Mouse (Mus musculus) gastrocnemius, postnatal 14 days (tissue): Measurements from ENCODE around the gene Osbp. TPM values are rescaled to one million over a fixed set of nuclear protein-coding genes. Genes with fewer than 3 reads are reported as not detected.
"Not testable (repeated sequence)": the region's sequence is repeated elsewhere in the genome, so short reads cannot be mapped to it uniquely, and the experiment has no call there.

Source experiments
- DNase-seq: peaks from one replicate; pipeline ENCODE4 v3.0.0; 2021; ENCODE audit warnings: mixed read lengths
- intact Hi-C: fragments of 180-260 bp; cut with DNase I; formaldehyde crosslinking; loops from one replicate; pipeline ENCODE4 v1.15.1; 2025; ENCODE audit warnings: low total_unique reads
- long read RNA-seq, 2 experiments: library from polyadenylated mRNA; stranded (forward); transcript quantifications; one replicate each; pipeline ENCODE4 v2.0.0; 2021
- total RNA-seq, 2 experiments: library from RNA; stranded (reverse); gene quantifications; 2 replicates each; pipeline ENCODE4 v1.2.3; 2021

Osbp gene
- total RNA-seq: 10 to 100 TPM; 70.8 to 71.5 TPM
- long read RNA-seq, experiment 1, full-length matches to known transcripts: 27 of 37 reads
- long read RNA-seq, experiment 1, partial matches to known transcripts: 3 of 37 reads
- long read RNA-seq, experiment 1, other reads (novel, unspliced or antisense): 7 of 37 reads
- long read RNA-seq, experiment 2, full-length matches to known transcripts: 39 of 56 reads
- long read RNA-seq, experiment 2, partial matches to known transcripts: 14 of 56 reads
- long read RNA-seq, experiment 2, other reads (novel, unspliced or antisense): 3 of 56 reads

DNA sequence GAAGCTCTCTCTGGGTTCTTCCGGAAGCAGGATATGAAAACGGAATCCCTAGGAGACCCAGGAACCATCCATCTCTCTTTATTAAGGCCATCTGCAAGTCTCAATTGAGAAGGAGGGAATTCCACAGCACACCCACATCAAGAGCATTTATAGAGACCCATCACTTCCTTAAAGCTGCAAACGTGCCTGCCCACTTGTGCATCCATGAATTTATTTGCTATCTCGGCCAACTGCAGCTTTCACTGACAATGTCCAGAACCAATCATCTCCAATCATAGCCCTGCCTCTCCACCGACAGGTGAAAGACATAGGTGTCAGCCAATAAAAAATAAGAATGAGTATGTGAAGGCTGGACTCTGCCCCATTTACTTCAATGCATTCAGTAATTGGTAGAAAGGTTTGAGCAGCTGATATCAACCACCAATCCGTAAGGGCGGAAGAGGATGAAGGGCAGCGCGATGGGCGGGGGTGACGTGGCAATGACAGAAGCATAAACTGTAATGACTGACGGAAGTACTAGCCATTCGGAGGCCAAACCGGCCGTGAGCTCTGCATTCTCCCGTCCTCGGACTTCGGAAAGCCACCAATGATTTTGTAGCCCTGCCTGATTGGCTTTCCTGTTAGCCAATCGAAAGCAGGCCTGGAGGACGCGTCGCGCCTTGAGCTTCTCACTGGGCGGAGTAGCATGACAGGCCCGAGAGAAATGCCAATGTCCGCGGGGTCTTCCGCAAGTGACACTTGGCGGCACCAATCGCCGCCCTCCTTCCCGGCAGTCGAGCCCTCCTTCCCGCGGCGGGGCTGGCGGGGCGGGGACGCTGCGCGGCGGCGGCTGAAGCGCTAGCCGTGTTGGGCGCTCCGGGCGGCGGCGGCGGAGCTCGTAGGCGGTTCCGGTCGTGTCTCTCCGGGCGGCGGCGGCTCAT lies at the start of gene Osbp:
Osbp (plus strand) TSS at position 919 of the 920 bp plus-strand sequence.
- intact Hi-C loops: no loop called here
- peak; percentile 98 for DNase-seq

DNA sequence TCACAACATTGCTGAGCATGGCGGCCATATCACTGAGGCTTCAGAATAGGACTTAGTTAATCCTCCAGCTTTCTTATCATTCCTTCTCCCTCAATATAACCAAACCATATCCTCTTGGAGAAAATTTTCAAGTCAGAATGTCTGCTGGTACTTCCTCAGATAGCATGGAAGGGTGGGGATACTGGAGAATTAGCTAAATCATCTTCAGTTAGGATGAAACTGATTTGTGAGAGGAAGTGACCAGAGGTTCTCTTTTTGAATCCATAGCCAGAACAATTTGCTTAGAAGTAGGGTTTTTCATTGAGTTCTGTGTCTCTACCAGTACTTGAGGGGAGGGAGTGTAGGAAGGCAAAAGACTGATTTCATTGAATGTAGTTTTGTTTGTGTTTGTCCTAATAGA lies 43.7 kb upstream of the Osbp start:
- intact Hi-C loops: no loop called here
- no peak for DNase-seq

DNA sequence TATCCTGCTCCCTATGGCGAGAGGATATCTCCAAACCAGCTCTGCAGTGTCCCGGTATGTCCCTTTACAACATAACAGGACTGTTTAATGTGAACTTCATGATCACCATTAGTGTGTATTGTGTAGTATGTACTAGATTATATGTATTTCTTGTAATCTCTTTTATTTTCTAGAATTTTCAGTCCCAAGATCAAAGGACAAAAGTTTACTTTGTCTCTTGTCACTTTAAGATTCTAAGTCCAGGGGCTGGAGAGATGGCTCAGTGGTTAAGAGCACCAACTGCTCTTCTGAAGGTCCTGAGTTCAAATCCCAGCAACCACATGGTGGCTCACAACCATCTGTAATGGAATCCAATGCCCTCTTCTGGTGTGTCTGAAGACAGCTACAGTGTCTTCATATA lies 43.2 kb upstream of the Osbp start:
- intact Hi-C loops, DNase-seq: not testable (repeated sequence)

DNA sequence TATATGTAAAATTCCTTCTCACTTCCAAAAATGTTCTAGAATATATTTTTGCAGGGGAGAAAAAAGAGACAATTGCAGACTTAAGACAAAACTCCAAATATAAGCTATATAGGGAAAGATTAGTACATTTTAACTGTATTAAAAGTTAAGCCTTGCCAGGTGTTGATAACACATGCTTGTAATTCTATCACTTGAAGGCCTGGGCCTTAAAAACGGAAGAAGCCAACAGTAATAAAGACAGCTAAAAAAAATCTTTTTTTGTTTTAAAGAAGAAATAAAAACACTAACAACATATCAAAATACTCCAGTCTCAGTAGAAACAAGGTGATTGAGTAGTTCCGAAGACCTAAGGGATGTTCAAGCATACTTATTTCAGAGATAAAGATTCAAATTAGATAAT lies 39.4 kb upstream of the Osbp start:
- intact Hi-C loops: no loop called here
- DNase-seq: no peak

DNA sequence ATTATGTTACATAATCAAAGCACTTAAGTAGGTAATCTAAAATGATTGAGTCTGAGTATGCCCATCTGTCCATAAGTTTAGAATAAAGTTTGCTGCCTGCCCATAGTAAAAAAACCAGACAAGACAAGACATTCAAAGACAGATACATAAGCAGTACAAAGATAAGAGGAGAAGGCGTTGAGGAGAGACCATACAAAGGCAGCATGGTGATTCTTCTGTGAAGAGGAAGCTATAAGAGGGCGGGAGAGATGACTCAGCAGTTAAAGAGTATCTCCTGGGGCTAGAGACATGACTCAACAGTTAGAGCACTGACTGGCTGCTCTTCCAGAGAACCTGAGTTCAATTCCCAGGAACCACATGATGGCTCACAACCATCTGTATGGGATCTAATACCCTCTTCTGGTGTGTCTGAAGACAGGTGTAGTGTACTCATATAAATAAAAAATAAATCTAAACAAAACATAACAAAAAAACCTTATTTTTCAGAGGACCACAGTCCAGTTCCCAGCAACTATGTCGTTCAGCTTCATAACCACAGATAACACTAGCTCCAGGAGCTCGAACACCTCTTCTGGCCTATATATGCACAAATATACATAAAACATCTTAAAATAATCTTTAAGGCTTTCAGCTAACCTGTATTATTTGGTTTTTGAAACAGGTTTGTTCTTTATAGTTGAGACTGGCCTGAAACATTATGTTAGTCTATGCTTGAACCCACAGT lies 37.6 kb upstream of the Osbp start:
- intact Hi-C loops: no loop called here
- DNase-seq: no peak

DNA sequence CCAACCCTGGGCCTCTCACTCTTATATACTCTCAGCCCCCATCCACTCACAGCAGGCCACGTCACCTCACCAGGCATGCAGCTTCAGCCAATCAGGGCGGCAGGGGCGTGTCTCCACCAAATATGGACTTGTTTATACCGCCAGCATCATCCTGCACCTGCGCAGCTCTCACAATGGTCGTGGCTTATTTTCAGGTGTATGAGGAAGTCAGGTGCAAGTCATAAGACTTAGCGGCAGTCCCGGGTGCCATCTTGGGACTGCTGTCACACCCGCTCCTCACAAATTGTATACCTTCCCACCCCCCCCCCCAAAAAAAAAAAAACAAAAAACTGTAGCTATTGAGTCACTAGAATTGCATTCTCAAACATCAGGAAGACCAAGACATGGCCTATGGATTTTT lies 19.3 kb upstream of the Osbp start:
- intact Hi-C loops, DNase-seq: not testable (repeated sequence)

DNA sequence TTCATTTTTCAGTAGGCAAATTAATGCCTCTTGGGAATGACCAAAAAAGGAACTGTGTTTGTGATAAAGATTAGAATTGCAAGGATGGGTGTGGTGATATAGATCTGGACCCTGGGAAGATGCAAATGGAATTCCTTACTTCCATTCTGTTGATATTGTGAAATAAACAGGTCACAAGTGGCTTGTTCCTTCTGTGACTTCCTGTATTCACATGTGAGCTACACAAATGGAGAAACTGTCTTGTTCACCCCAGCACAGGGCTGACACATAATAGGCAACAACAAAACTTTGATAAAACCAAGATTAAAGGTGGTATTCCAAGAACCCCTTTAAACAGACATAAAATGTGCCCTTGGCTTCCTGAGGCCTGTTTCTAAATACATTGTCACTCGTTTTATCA lies 15.9 kb upstream of the Osbp start:
- DNase-seq: no peak
- intact Hi-C loops: no loop called here

DNA sequence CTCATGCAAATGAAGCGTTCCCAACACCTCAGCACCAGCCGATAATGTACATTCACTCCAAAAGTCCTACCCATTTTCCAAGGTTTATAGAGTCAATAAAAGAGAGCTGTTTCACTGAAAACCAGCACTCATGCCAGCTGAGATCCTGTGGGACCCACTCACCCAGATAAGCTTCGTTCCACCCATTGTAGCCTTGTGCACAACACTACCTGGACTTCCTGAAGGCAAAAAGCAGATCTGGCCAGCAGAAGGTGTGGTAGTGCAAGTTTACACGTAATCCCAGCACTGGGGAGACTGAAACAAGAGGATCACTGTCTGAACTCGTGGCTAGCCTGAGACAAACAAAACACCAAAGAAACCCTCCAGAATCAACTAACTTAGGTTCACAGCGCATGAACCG lies 15.0 kb upstream of the Osbp start:
- intact Hi-C loops: no loop called here
- no peak for DNase-seq

DNA sequence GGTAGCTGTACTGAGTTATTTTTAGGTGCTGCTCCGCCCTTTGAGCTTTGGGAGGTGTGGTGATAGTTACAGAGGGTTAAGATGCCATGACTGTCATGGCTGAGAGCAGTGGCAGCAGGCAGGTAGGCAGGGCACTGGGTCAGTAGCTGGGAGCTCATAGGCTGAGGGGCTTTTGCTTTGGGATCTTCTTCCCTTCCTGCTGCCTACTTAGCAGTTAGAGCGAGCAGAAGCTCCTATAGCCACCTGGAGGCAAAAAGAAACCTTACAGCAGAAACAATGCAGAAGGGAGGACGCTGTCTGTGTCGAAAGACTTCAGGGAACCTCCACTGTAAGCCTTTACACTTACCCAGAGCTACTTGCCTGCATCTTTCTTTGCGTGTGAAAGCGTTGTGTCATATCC lies 11.5 kb upstream of the Osbp start:
- DNase-seq: no peak
- intact Hi-C loops: no loop called here

- DNase-seq: no peak
- intact Hi-C loops: no loop called here
These were observed 9.1 kb upstream of the Osbp start for GRCm38 (mm10) chr19:11956636-11957035.

- no peak for DNase-seq
- intact Hi-C loops: no loop called here
These were observed 8.3 kb upstream of the Osbp start for GRCm38 (mm10) chr19:11957396-11957795.

DNA sequence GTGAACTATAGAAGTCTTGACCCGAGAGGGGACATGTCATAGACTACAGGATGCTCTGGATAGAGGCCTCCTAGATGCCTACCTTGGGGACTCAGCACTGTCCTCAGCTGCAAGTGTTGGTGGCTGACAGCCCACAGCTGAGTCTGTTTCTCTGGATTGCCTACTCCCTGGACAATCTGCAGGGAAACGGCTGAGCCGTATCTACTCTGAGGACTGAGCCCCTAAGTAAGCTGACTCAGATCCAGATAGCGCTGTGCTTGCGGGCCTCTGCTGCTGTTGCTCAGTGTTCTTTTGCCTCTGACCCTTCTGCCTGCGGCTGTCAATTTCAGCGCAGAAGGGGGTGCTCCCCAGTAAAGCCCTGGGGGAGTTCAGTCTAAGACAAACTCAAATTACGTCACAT lies 7.9 kb upstream of the Osbp start:
- DNase-seq: no peak
- intact Hi-C loops: no loop called here

DNA sequence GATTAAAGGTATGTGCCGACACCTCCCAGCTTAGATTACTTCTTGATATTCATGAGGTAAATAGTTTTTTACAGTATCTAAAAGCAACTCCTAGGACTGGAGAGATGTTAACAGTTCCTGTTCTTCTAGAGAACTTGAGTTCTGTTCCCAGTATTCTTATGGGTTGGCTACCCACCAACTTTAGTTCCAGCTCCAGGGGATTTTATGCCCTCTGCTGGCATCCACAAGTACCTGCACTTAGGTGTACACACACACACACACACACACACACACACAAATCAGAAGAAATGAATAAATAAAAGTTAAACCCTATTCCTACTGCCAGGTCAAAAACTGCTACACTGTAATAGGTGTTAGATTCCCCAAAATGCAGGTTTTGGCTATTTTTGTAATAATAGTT lies 1.5 kb upstream of the Osbp start:
- intact Hi-C loops: no loop called here
- no peak for DNase-seq

DNA sequence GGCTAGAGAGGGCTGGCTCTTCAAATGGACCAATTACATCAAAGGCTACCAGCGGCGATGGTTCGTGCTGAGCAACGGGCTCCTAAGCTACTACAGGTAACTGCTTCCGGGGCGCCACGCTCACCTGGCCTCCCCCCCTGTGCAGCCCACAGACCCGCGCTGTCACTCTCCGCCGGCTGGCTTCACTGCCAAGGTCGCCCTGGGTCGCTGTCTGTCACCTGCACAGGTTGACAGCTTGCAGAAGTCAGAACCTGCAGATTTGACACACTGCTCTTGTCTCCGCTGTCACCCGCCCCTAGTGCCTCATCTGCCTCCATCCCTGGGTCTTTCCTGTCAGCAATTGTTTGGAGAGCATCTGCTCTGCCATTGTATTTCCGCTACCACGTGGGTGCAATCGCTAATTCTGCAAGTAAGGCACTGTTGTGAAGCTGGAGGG lies 478 bp downstream of the Osbp start:
- intact Hi-C loops: no loop called here
- peak; percentile 29 for DNase-seq

GRCm38 (mm10) chr19:11969155-11970050 lies 3.7 kb downstream of the Osbp start:
- intact Hi-C loops: no loop called here
- no peak for DNase-seq

DNA sequence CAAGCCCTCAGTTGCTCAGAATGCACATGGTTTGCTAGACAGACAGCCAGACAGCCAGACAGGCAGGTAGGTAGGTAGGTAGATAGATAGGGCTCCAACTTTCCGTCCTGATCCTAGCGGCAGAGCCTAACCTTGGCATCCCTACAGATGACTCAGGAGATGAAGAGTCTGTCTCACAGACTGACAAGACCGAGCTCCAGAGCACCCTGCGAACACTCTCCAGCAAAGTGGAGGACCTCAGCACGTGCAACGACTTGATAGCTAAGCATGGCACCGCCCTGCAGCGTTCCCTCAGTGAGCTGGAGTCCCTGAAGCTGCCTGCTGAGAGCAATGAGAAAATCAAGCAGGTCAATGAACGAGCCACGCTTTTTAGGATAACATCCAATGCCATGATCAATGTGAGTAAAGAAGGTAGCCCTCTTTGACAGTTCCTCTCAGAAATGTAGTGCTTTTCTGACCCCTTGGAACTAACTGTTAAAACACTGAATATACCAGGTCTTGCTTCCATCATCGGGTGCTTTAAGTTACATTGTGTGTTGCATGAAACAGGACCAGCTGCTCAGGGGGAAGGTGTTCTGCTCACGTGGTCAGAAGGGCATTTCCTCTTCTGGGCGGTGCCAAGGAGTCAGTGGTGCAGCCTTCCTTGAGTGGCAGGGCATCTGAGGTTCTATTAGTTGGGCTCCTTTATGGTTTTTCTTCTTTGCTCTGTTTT lies 7.9 kb downstream of the Osbp start:
- intact Hi-C loops: no loop called here
- DNase-seq: no peak

- no peak for DNase-seq
- intact Hi-C loops: no loop called here
These were observed 8.4 kb downstream of the Osbp start for GRCm38 (mm10) chr19:11974223-11974540.

DNA sequence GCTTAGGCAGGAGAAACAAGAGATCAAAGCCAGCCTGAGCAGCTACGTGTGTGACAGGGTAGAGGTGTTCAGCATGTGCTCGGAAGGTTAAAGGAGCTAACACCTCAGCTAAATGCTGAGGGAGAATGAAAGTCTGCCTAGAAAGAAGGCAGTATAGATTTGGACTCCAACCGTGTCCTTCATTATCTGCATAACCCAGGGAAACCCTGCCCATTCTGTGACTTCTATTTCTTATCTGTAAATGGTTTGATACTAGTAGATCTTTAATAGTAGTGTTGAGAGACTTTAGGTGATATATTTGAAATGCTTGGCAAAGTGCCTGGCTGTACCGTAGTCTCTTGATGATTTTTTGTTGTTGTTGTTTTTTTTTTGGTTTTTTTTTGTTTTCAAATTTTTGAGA lies 9.9 kb downstream of the Osbp start:
- intact Hi-C loops: no loop called here
- DNase-seq: no peak

GRCm38 (mm10) chr19:11977363-11977762 lies 11.6 kb downstream of the Osbp start:
- intact Hi-C loops: no loop called here
- DNase-seq: no peak
